ENCODE assay signal across 12 mouse cellular contexts in genomic region chr17:27920676-27921075, GRCm38 (mm10). TPM values are rescaled to one million over a fixed set of nuclear protein-coding genes. Genes with fewer than 3 reads are reported as not detected.
DNase-seq lines count a peak whose midpoint lies in the region; ATAC-seq and TF ChIP-seq lines count a peak whose summit lies in the region.
"Had no signal": no experiment of that assay in that cellular context is flagged by ENCODE, and none has a peak within 500 bp of the region (broad histone marks: within the 10 kb centered on the region; RNA-seq: fewer than 3 reads in every experiment).

No protein-coding gene starts in this region.

- DNase-seq in heart, postnatal 10 days, result peak; percentile 59 to 60
- no peak for DNase-seq in heart, postnatal 36 days
- no peak for DNase-seq in limb, embryonic 10.5 days (ENCODE audit: low spot score)
- DNase-seq in kidney, postnatal 0 days (ENCODE audit: low spot score), result no peak
- DNase-seq in urinary bladder, postnatal 4 days (ENCODE audit: low spot score in 2 of 2), result no peak
- DNase-seq in thymus, postnatal 25 days, result no peak
- DNase-seq: midbrain, embryonic 14.5 days; thymus, postnatal 14 days had no signal

- H3K4me2 ChIP-seq in limb, embryonic 12.5 days, result no peak overlapping the region
- no peak overlapping the region for H3K4me2 ChIP-seq in kidney, postnatal 0 days (ENCODE audit: low read length)
- H3K4me2 ChIP-seq in limb, embryonic 15.5 days, result no peak overlapping the region

- WGBS in limb, embryonic 12.5 days, result 84% methylated on average over 4 of the region's 4 CpGs
- WGBS in limb, embryonic 10.5 days, result 88% methylated on average over 4 of the region's 4 CpGs
- WGBS in kidney, postnatal 0 days, result 66% methylated on average over 4 of the region's 4 CpGs
- WGBS in limb, embryonic 15.5 days, result 67% methylated on average over 4 of the region's 4 CpGs

- no peak for TF ChIP-seq CTCF in kidney, postnatal 0 days (IDR thresholded peaks at IDR 0.05; ENCODE audit: low read depth)

- 0 out of 2 replicates have a peak overlapping the region, but pooled peaks have one; percentile 23 for H3K27ac ChIP-seq in limb, embryonic 12.5 days
- no peak overlapping the region for H3K27ac ChIP-seq in limb, embryonic 10.5 days
- H3K27ac ChIP-seq in kidney, postnatal 0 days, result peak overlapping the region; percentile 16; the same call in 1 of the 2 replicates
- H3K27ac ChIP-seq in limb, embryonic 15.5 days, result peak overlapping the region; percentile 22; the same call in 1 of the 2 replicates
- H3K27ac ChIP-seq: macrophage had no signal

- H3K9me3 ChIP-seq in limb, embryonic 12.5 days, result no peaks in the 10 kb centered on the region
- H3K9me3 ChIP-seq in limb, embryonic 10.5 days (replicated peaks), result no peaks in the 10 kb centered on the region
- no peaks in the 10 kb centered on the region for H3K9me3 ChIP-seq in kidney, postnatal 0 days (replicated peaks; ENCODE audit: low read length)
- no peaks in the 10 kb centered on the region for H3K9me3 ChIP-seq in limb, embryonic 15.5 days

- no peak overlapping the region for H3K4me3 ChIP-seq in limb, embryonic 12.5 days (replicated peaks)
- no peak overlapping the region for H3K4me3 ChIP-seq in limb, embryonic 10.5 days
- H3K4me3 ChIP-seq in kidney, postnatal 0 days (replicated peaks; ENCODE audit: low read depth, low read length), result no peak overlapping the region
- H3K4me3 ChIP-seq in limb, embryonic 15.5 days, result no peak overlapping the region

- H3K27me3 ChIP-seq in limb, embryonic 12.5 days, result no peaks in the 10 kb centered on the region
- no peaks in the 10 kb centered on the region for H3K27me3 ChIP-seq in limb, embryonic 10.5 days (ENCODE audit: low read depth, poor library complexity, severe bottlenecking)
- H3K27me3 ChIP-seq in kidney, postnatal 0 days (ENCODE audit: insufficient read depth, low read length), result no peaks in the 10 kb centered on the region
- H3K27me3 ChIP-seq in limb, embryonic 15.5 days, result no peaks in the 10 kb centered on the region

- no peak for ATAC-seq in limb, embryonic 12.5 days (ENCODE audit: insufficient number of reproducible peaks, insufficient read depth, low FRiP score, low TSS enrichment, low read depth)
- no peak for ATAC-seq in kidney, postnatal 0 days (replicated peaks; ENCODE audit: low FRiP score, low read depth)
- ATAC-seq in limb, embryonic 15.5 days (ENCODE audit: insufficient number of reproducible peaks, low FRiP score, low TSS enrichment, low read depth), result no peak
- ATAC-seq: CD4-positive, CD25-positive, alpha-beta regulatory T cell, adult 4 months had no signal

- H3K9ac ChIP-seq in limb, embryonic 12.5 days (replicated peaks), result 0 out of 2 replicates have a peak overlapping the region, but pooled peaks have one; percentile 12
- H3K9ac ChIP-seq in kidney, postnatal 0 days (ENCODE audit: low read depth, low read length), result no peak overlapping the region
- H3K9ac ChIP-seq in limb, embryonic 15.5 days, result no peak overlapping the region

- intact Hi-C loops in heart, postnatal 10 days (cut with DNase I), result no loop called here
- intact Hi-C loops in heart, postnatal 36 days (cut with DNase I), result no loop called here

- peaks cover 13% of the 10 kb centered on the region for H3K4me1 ChIP-seq in limb, embryonic 12.5 days (replicated peaks)
- H3K4me1 ChIP-seq in limb, embryonic 10.5 days, result peaks cover 20% of the 10 kb centered on the region
- peaks cover 13% of the 10 kb centered on the region; the same call in 1 of the 2 replicates for H3K4me1 ChIP-seq in kidney, postnatal 0 days (replicated peaks; ENCODE audit: insufficient read depth, low read length)
- H3K4me1 ChIP-seq in limb, embryonic 15.5 days, result peaks cover 29% of the 10 kb centered on the region

- peaks cover 19% of the 10 kb centered on the region; the same call in 1 of the 2 replicates for H3K36me3 ChIP-seq in limb, embryonic 12.5 days
- H3K36me3 ChIP-seq in limb, embryonic 10.5 days, result 0 out of 2 replicates have a peak, but pooled peaks cover under 1% of the 10 kb centered on the region
- no peaks in the 10 kb centered on the region for H3K36me3 ChIP-seq in kidney, postnatal 0 days (ENCODE audit: insufficient read depth, low read length)
- H3K36me3 ChIP-seq in limb, embryonic 15.5 days, result no peaks in the 10 kb centered on the region

RNA-seq across cellular contexts. Expression of gene Taf11, which starts 11.0 kb away (rescaled TPM):
- total RNA-seq in heart, postnatal 10 days (2021), result 10 to 100 TPM; 24.0 to 24.3 TPM
- total RNA-seq in heart, postnatal 36 days (2021), result 10 to 100 TPM; 22.6 to 23.7 TPM
- polyA plus RNA-seq in limb, embryonic 12.5 days (2016; fragmentation: Nextera tagmentation; extraction: Ambion mirVana), result 101 and 115 TPM in 2 replicates
- 92.8 and 93.9 TPM in 2 replicates for polyA plus RNA-seq in limb, embryonic 10.5 days (2016; fragmentation: Nextera tagmentation; extraction: Ambion mirVana)
- 55.5 and 58.1 TPM in 2 replicates for polyA plus RNA-seq in kidney, postnatal 0 days (2015; fragmentation: Nextera tagmentation; extraction: Ambion mirVana)
- polyA plus RNA-seq in limb, embryonic 15.5 days (2015; fragmentation: Nextera tagmentation; extraction: Ambion mirVana), result 59.0 and 60.9 TPM in 2 replicates

RNA-seq across cellular contexts. Expression of gene Anks1, which starts 11.6 kb away (rescaled TPM):
- total RNA-seq in heart, postnatal 10 days (2021), result 10 to 100 TPM; 64.7 to 68.0 TPM
- total RNA-seq in heart, postnatal 36 days (2021), result 10 to 100 TPM; 54.3 to 54.6 TPM
- 19.0 and 21.8 TPM in 2 replicates for polyA plus RNA-seq in limb, embryonic 12.5 days (2016; fragmentation: Nextera tagmentation; extraction: Ambion mirVana)
- polyA plus RNA-seq in limb, embryonic 10.5 days (2016; fragmentation: Nextera tagmentation; extraction: Ambion mirVana), result 13.3 and 15.5 TPM in 2 replicates
- polyA plus RNA-seq in kidney, postnatal 0 days (2015; fragmentation: Nextera tagmentation; extraction: Ambion mirVana), result 10.5 and 11.3 TPM in 2 replicates
- 12.3 and 13.0 TPM in 2 replicates for polyA plus RNA-seq in limb, embryonic 15.5 days (2015; fragmentation: Nextera tagmentation; extraction: Ambion mirVana)

Comparison
In these comparisons a context has a peak if more than half of its experiments do, and no peak if none do; other contexts are left out.
1. DNase-seq: peak in heart, postnatal 10 days (2 of 2); none in heart, postnatal 36 days (0 of 2), limb, embryonic 10.5 days (single experiment), kidney, postnatal 0 days (single experiment), urinary bladder, postnatal 4 days (0 of 2) and thymus, postnatal 25 days (single experiment).